Mouse (Mus musculus): ENCODE data around the gene Olfr191.
"Not testable (repeated sequence)": the region's sequence is repeated elsewhere in the genome, so short reads cannot be mapped to it uniquely, and the experiment has no call there.

Olfr191 gene

DNA sequence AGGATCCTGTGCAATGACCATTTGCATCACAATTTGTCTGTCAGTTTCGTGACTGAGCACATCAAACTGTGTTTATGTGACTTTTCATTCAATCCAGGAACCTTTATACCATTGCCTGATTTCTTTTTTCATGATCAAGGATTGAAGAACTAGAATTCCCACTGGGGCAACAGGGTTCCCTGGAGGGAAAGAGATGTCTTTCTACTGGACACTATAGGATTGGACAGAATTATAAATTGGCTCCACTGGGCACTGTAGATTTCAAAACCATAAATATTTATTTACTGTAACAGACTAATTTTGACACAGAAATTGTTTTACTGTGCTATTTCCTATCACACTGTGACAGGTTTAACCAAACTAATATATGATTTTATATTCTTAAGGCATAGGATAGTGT is at the start of gene Olfr191:
TSS of gene Olfr191 (minus strand) at position 101 of the 400 bp plus-strand sequence.
- DNase-seq (ENCODE audit: low read depth, low spot score), result not testable (repeated sequence)

- DNase-seq (ENCODE audit: low read depth, low spot score), result no peak
Measured at GRCm38 (mm10) chr16:59130740-59131139, 41.1 kb upstream of the Olfr191 start.

DNA sequence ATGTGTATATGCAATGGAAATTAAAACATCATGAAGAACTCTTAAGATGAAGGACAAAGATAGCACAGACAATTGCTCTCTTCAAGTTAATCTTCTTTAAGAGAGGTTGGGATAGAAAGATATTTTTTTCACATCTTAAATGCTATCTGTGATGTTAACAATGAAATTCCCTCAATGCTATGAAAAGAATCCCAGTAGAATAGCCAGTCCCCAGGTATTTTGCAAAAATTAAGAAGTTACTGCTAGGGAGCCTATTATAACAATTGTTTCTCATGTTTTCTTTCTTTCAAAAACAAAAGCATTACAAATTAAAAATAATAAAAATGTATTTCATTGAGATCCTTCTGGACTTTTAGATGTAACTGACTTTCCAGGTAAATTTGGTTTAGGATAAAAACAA is 31.3 kb upstream of the Olfr191 start, which contains the start of gene Olfr194:
TSS of gene Olfr194 (minus strand) at position 101 of the 400 bp plus-strand sequence.
- no peak for DNase-seq (ENCODE audit: low read depth, low spot score)

DNA sequence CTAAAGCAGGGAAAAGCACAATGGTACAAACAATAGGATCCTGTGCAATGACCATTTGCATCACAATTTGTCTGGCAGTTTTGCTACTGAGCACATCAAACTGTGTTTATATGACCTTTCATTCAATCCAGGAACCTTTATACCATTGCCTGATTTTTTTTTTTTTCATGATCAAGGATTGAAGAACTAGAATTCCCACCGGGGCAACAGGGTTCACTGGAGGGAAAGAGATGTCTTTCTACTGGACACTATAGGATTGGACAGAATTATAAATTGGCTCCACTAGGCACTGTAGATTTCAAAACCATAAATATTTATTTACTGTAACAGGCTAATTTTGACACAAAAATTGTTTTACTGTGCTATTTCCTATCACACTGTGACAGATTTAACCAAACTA is 22.2 kb upstream of the Olfr191 start, which contains the start of gene Olfr193:
TSS of gene Olfr193 (minus strand) at position 101 of the 400 bp plus-strand sequence.
- DNase-seq (ENCODE audit: low read depth, low spot score), result no peak

DNA sequence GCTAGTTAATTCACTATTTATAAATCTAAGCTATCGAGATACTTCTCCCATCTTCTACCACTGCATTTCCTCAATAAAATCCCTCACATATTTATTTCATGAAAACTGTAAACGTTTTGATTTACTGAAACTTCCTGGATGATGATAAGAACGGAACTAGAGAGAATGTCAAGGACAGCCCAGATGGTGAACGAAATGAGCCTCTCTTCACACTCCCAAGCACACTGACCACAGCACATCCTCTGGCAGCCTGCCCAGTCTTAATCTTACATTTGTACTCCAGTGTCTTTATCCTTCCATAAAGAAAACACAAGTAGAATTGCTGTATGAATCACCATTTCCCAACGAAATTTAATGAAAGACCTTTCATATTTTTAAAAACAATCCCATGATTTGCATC is 18.9 kb upstream of the Olfr191 start:
- not testable (repeated sequence) for DNase-seq (ENCODE audit: low read depth, low spot score)

GRCm38 (mm10) chr16:59105312-59105711 is 15.7 kb upstream of the Olfr191 start:
- DNase-seq (ENCODE audit: low read depth, low spot score), result no peak

DNA sequence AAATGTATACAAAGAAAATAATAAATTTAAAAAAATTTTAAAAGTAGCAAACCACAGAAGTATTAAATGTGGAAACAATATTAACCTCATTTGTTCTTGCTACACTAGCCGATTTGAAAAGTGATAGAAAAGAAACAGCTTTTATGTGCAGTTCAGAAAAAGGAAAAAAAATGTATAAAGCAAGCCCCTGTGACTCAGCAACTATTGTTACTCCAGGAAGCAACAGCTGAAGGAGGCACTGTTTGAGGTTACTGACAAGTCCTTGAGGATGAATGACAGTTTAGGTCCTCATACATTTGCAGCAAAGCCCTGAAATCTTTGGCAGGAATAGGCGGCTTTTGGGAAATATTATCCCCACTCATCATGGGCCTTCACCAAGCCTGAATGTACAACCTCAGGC is 8.5 kb downstream of the Olfr191 start:
- not testable (repeated sequence) for DNase-seq (ENCODE audit: low read depth, low spot score)

DNA sequence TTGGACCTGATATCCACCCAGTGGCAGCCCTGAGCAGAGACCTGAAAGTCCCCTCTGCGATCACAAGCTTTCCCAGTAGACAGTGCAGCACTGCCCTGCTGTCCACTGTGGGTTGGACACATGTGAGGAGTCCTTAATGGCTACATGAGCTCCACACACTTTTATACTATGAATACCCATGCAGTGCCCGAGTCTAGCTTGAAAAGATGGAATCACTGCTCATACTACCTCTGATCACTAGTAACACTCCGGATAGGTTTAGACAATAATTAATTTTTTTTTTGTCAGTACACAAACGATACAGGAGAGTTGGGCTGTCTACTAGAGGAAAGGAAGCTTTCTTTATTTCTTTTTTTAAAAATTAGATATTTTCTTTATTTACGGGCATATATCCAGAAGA is 11.7 kb downstream of the Olfr191 start, which contains the start of gene Olfr190:
TSS of gene Olfr190 (minus strand) at position 101 of the 400 bp plus-strand sequence.
- no peak for DNase-seq (ENCODE audit: low read depth, low spot score)

DNA sequence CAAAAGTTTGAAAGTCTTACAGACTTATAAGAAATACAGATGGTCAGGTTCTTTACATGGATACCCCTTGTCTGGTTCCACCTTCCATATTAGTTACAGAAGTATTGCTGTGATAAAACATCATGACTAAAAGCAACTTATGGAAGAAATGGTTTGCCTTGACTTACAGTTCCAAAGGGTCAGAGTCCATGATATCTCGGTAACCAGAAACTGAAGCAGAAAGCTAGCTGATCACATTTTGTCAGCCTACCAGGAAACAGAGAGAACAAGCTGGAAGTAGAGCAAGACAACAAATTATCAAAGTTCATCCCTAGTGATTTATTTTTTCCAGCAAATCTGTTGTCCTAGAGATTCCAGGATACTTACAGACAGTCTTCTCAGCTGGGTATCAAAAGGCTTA is 16.1 kb downstream of the Olfr191 start:
- DNase-seq (ENCODE audit: low read depth, low spot score), result no peak

GRCm38 (mm10) chr16:59071755-59072154 is 17.9 kb downstream of the Olfr191 start:
- DNase-seq (ENCODE audit: low read depth, low spot score), result no peak

- DNase-seq (ENCODE audit: low read depth, low spot score), result not testable (repeated sequence)
Measured at GRCm38 (mm10) chr16:59062411-59062810, 27.2 kb downstream of the Olfr191 start.

DNA sequence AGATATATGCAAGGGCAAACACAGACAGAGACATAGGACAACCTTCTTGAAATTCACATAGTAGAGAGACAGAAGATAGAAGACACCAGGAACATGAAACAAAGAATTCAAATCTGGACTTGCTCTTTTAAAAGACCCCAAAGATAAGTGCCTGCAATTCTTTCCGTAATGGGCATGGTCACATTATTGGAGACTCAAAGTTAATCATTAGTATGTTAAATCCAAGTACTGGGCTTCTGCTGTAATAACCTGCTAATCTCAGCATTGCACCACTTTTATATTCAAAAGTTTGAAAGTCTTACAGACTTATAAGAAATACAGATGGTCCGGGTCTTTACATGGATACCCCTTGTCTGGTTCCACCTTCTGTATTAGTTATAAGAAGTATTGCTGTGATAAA is 40.3 kb downstream of the Olfr191 start:
- not testable (repeated sequence) for DNase-seq (ENCODE audit: low read depth, low spot score)

GRCm38 (mm10) chr16:59048860-59049259 is 40.8 kb downstream of the Olfr191 start:
- no peak for DNase-seq (ENCODE audit: low read depth, low spot score)

DNA sequence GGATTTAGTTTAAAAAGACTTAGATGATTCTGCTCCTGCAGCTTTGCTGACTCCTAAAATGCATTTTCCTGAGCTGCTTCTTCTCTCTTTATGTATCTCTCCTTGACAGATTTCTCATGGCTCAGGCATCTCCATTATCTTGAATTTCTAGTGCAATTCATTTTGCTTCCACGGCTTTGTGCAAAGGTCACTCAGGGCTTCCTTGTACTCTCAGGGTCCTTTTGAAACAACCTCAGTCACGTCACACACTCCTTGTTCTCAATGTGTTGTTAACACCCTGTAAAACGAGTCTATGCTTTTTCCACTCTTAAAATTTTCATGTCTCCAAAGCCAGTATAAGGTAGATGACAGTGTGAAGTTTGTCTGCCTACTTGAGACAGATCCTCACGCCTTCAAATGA is 42.0 kb downstream of the Olfr191 start:
- no peak for DNase-seq (ENCODE audit: low read depth, low spot score)

DNA sequence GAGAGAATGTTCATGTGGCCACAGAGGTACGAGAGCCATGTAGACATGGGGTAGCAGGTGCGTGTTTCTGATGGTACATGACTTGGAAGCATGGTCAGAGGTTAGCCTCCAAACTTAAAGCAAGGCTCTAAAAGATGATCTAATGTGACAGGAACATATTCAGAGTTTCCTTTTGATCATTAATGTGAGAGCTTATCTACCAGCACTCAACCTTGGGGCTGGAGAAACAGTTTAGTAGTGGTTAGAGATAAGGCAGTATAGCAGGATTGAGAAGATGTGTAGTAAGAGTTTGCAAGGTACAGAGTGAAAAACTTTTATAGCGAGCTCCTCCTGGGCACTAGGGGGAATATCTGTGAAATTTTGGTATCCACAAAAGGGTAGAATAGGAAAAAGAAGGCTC is 43.8 kb downstream of the Olfr191 start:
- DNase-seq (ENCODE audit: low read depth, low spot score), result no peak

GRCm38 (mm10) chr16:59039710-59040109 is 49.9 kb downstream of the Olfr191 start, which contains the start of gene Olfr187:
TSS of gene Olfr187 (minus strand) at chr16:59039767.
- DNase-seq (ENCODE audit: low read depth, low spot score), result no peak

Measured in CD4-positive, CD25-positive, alpha-beta regulatory T cell, adult 2 months (primary cell).